Mouse (Mus musculus) lung, embryonic 16.5 days (tissue): Measurements from ENCODE around the gene Slc35f3. TPM values are rescaled to one million over a fixed set of nuclear protein-coding genes. Genes with fewer than 3 reads are reported as not detected.
"Not testable (repeated sequence)": the region's sequence is repeated elsewhere in the genome, so short reads cannot be mapped to it uniquely, and the experiment has no call there.

Experiments
- ATAC-seq: fragments of 200-750 bp; cut with Nextera tagmentation; 2 replicates; pipeline ENCODE4 v1.8.0; 2017; ENCODE audit warnings: low read depth, mild to moderate bottlenecking, moderate library complexity
- H3K27ac ChIP-seq: fragments of 300-500 bp; sonication (generic); 2 replicates; pipeline ENCODE4 v1.5.1; 2014; ENCODE audit warnings: mild to moderate bottlenecking, control low read depth, low read length
- H3K27me3 ChIP-seq: fragments of 300-500 bp; sonication (generic); 2 replicates; pipeline ENCODE4 v1.6.1; 2014; ENCODE audit warnings: low read depth, low read length, mixed read lengths; ENCODE audit not compliant: control insufficient read depth, insufficient read depth
- H3K36me3 ChIP-seq: fragments of 300-500 bp; sonication (generic); 2 replicates; pipeline ENCODE4 v1.6.1; 2014; ENCODE audit warnings: low read length; ENCODE audit not compliant: control insufficient read depth, insufficient read depth
- H3K4me1 ChIP-seq: fragments of 300-500 bp; sonication (generic); replicated peaks from 2 replicates; pipeline ENCODE4 v1.6.1; 2014; ENCODE audit warnings: low read length, mixed read lengths; ENCODE audit not compliant: control insufficient read depth, insufficient read depth
- H3K4me2 ChIP-seq: fragments of 300-500 bp; sonication (generic); 2 replicates; pipeline ENCODE4 v1.6.1; 2014; ENCODE audit warnings: low read depth, low read length, control low read depth
- H3K4me3 ChIP-seq: fragments of 300-500 bp; sonication (generic); 2 replicates; pipeline ENCODE4 v1.5.1; 2014; ENCODE audit warnings: mild to moderate bottlenecking, low read length, control low read depth
- H3K9ac ChIP-seq: fragments of 300-500 bp; sonication (generic); 2 replicates; pipeline ENCODE4 v1.6.1; 2014; ENCODE audit warnings: low read length, control low read depth
- H3K9me3 ChIP-seq: fragments of 300-500 bp; sonication (generic); 2 replicates; pipeline ENCODE4 v1.6.1; 2016; ENCODE audit warnings: low read length; ENCODE audit not compliant: control insufficient read depth
- WGBS: fragments of 180-500 bp; shearing (Covaris S2); extraction: QIAGEN DNeasy Blood & Tissue Kit; methylation state at CpG from one replicate; pipeline ENCODE4 v1.1.7; 2014; 5-methylcytosine and 5-hydroxymethylcytosine counted together
- polyA plus RNA-seq: library from polyadenylated mRNA; unstranded; fragments of >200 nt; fragmentation: Nextera tagmentation; extraction: Ambion mirVana; gene quantifications from 2 replicates; pipeline ENCODE4 v1.2.1, GENCODE M21; 2015

The Slc35f3 gene
- polyA plus RNA-seq, 1 experiment from 2014 or later = 0.48 TPM

- 31% methylated on average over 14 of the region's 14 CpGs for WGBS
- no peak overlapping the region for H3K4me3 ChIP-seq
These were observed 83.9 kb downstream of the Slc35f3 start for GRCm38 (mm10) chr8:126382216-126382615.

GRCm38 (mm10) chr8:126382749-126383148 lies 84.4 kb downstream of the Slc35f3 start:
- WGBS = 54% methylated on average over 5 of the region's 5 CpGs
- no peak overlapping the region for H3K9ac ChIP-seq
- no peaks in the 10 kb centered on the region for H3K9me3 ChIP-seq
- H3K36me3 ChIP-seq = no peaks in the 10 kb centered on the region
- no peak overlapping the region for H3K4me3 ChIP-seq
- H3K27me3 ChIP-seq = no peaks in the 10 kb centered on the region
- ATAC-seq = no peak
- H3K27ac ChIP-seq = no peak overlapping the region
- H3K4me1 ChIP-seq = no peaks in the 10 kb centered on the region
- no peak overlapping the region for H3K4me2 ChIP-seq

More at GRCm38 (mm10) chr8:126382216-126382615, 83.9 kb downstream of the Slc35f3 start:
- Histone ChIP-seq H3K4me1 (no peaks in the 10 kb centered on the region), H3K27me3 (no peaks in the 10 kb centered on the region), H3K4me2 (no peak overlapping the region), H3K27ac (no peak overlapping the region), H3K9ac (no peak overlapping the region), H3K36me3 (no peaks in the 10 kb centered on the region), H3K9me3 (no peaks in the 10 kb centered on the region)
- ATAC-seq = no peak

- H3K27ac ChIP-seq = no peak overlapping the region
These were observed 89.2 kb downstream of the Slc35f3 start for GRCm38 (mm10) chr8:126387566-126387965.

GRCm38 (mm10) chr8:126391541-126391940 lies 93.2 kb downstream of the Slc35f3 start:
- 38% methylated on average over 2 of the region's 2 CpGs for WGBS
- Histone ChIP-seq H3K4me2 (no peak overlapping the region), H3K4me1 (no peaks in the 10 kb centered on the region), H3K9ac (no peak overlapping the region), H3K36me3 (no peaks in the 10 kb centered on the region), H3K4me3 (no peak overlapping the region), H3K9me3 (no peaks in the 10 kb centered on the region), H3K27me3 (no peaks in the 10 kb centered on the region), H3K27ac (no peak overlapping the region)
- no peak for ATAC-seq

More at GRCm38 (mm10) chr8:126387566-126387965, 89.2 kb downstream of the Slc35f3 start:
- H3K4me2 ChIP-seq = no peak overlapping the region
- no peaks in the 10 kb centered on the region for H3K9me3 ChIP-seq
- no peak overlapping the region for H3K4me3 ChIP-seq
- WGBS = 77% methylated on average over 4 of the region's 4 CpGs
- no peaks in the 10 kb centered on the region for H3K27me3 ChIP-seq
- no peak overlapping the region for H3K9ac ChIP-seq
- no peaks in the 10 kb centered on the region for H3K4me1 ChIP-seq
- no peak for ATAC-seq
- no peaks in the 10 kb centered on the region for H3K36me3 ChIP-seq

- Histone ChIP-seq H3K27ac (no peak overlapping the region), H3K9me3 (no peaks in the 10 kb centered on the region), H3K36me3 (no peaks in the 10 kb centered on the region), H3K27me3 (no peaks in the 10 kb centered on the region), H3K4me3 (no peak overlapping the region), H3K4me2 (no peak overlapping the region), H3K9ac (no peak overlapping the region), H3K4me1 (no peaks in the 10 kb centered on the region)
- 71% methylated on average over 9 of the region's 9 CpGs for WGBS
- no peak for ATAC-seq
These were observed 97.0 kb downstream of the Slc35f3 start for GRCm38 (mm10) chr8:126395386-126395785.

- H3K27ac ChIP-seq = no peak overlapping the region
- H3K4me3 ChIP-seq = no peak overlapping the region
- no peak overlapping the region for H3K9ac ChIP-seq
- no peak for ATAC-seq
- 65% methylated on average over 5 of the region's 5 CpGs for WGBS
- H3K4me2 ChIP-seq = no peak overlapping the region
- H3K4me1 ChIP-seq = no peaks in the 10 kb centered on the region
- no peaks in the 10 kb centered on the region for H3K9me3 ChIP-seq
- H3K36me3 ChIP-seq = no peaks in the 10 kb centered on the region
- no peaks in the 10 kb centered on the region for H3K27me3 ChIP-seq
These were observed 97.6 kb downstream of the Slc35f3 start for GRCm38 (mm10) chr8:126395917-126396316.

- no peak for ATAC-seq
- Histone ChIP-seq H3K36me3 (no peaks in the 10 kb centered on the region), H3K9ac (no peak overlapping the region), H3K27me3 (no peaks in the 10 kb centered on the region), H3K4me1 (no peaks in the 10 kb centered on the region), H3K9me3 (no peaks in the 10 kb centered on the region), H3K27ac (no peak overlapping the region), H3K4me3 (no peak overlapping the region), H3K4me2 (no peak overlapping the region)
- WGBS = 71% methylated on average over 3 of the region's 3 CpGs
These were observed 100.0 kb downstream of the Slc35f3 start for GRCm38 (mm10) chr8:126398349-126398748.

GRCm38 (mm10) chr8:126404550-126404949 lies 106.2 kb downstream of the Slc35f3 start:
- not testable (repeated sequence) for H3K9ac ChIP-seq, H3K4me3 ChIP-seq, H3K9me3 ChIP-seq, H3K36me3 ChIP-seq, H3K4me1 ChIP-seq, ATAC-seq, H3K27ac ChIP-seq, H3K27me3 ChIP-seq, H3K4me2 ChIP-seq

GRCm38 (mm10) chr8:126405030-126405429 lies 106.7 kb downstream of the Slc35f3 start:
- Histone ChIP-seq H3K36me3 (no peaks in the 10 kb centered on the region), H3K9me3 (no peaks in the 10 kb centered on the region), H3K27me3 (no peaks in the 10 kb centered on the region), H3K4me1 (no peaks in the 10 kb centered on the region), H3K9ac (no peak overlapping the region), H3K4me2 (no peak overlapping the region), H3K4me3 (no peak overlapping the region), H3K27ac (no peak overlapping the region)
- 64% methylated on average over 4 of the region's 4 CpGs for WGBS
- ATAC-seq = no peak

GRCm38 (mm10) chr8:126420834-126421233 lies 122.5 kb downstream of the Slc35f3 start:
- ATAC-seq = no peak
- 73% methylated on average over 3 of the region's 3 CpGs for whole genome bisulfite sequencing
- H3K4me3 ChIP-seq = no peak overlapping the region
- H3K27me3 ChIP-seq = no peaks in the 10 kb centered on the region
- H3K4me1 ChIP-seq = peaks cover 10% of the 10 kb centered on the region
- no peak overlapping the region for H3K4me2 ChIP-seq
- H3K36me3 ChIP-seq = peaks cover 4% of the 10 kb centered on the region
- no peaks in the 10 kb centered on the region for H3K9me3 ChIP-seq
- no peak overlapping the region for H3K27ac ChIP-seq
- no peak overlapping the region for H3K9ac ChIP-seq
